Mouse (Mus musculus) heart, postnatal 0 days (tissue): ENCODE data around the gene Dhrs4. TPM values are rescaled to one million over a fixed set of nuclear protein-coding genes. Genes with fewer than 3 reads are reported as not detected.

Source experiments
- ATAC-seq: fragments of 200-750 bp; cut with Nextera tagmentation; 2 replicates; pipeline ENCODE4 v1.8.0; 2017; ENCODE audit warnings: low read depth, moderate number of reproducible peaks, moderate library complexity; ENCODE audit not compliant: insufficient read depth
- DNase-seq: peaks from one replicate; pipeline ENCODE4 v3.0.0-alpha.2; 2016; ENCODE audit warnings: low spot score
- H3K27ac ChIP-seq: fragments of 300-500 bp; sonication (generic); 2 replicates; pipeline ENCODE4 v1.5.1; 2014; ENCODE audit warnings: low read depth, mild to moderate bottlenecking
- H3K27me3 ChIP-seq: fragments of 300-500 bp; sonication (generic); 2 replicates; pipeline ENCODE4 v1.6.1; 2014; ENCODE audit warnings: low read length, mixed read lengths; ENCODE audit not compliant: control insufficient read depth, insufficient read depth
- H3K36me3 ChIP-seq: fragments of 300-500 bp; sonication (generic); replicated peaks from 2 replicates; pipeline ENCODE4 v1.6.1; 2014; ENCODE audit warnings: low read length, mixed read lengths; ENCODE audit not compliant: control insufficient read depth, insufficient read depth
- H3K4me1 ChIP-seq: fragments of 300-500 bp; sonication (generic); 2 replicates; pipeline ENCODE4 v1.6.1; 2014; ENCODE audit warnings: antibody characterized with exemption; ENCODE audit not compliant: control insufficient read depth, insufficient read depth
- H3K4me2 ChIP-seq: fragments of 300-500 bp; sonication (generic); 2 replicates; pipeline ENCODE4 v1.6.1; 2014; ENCODE audit warnings: low read depth, mild to moderate bottlenecking, low read length, moderate library complexity
- H3K4me3 ChIP-seq: fragments of 300-500 bp; sonication (generic); 2 replicates; pipeline ENCODE4 v1.5.1; 2014; ENCODE audit warnings: low read depth, low read length
- H3K9ac ChIP-seq: fragments of 300-500 bp; sonication (generic); replicated peaks from 2 replicates; pipeline ENCODE4 v1.6.1; 2014; ENCODE audit warnings: low read depth, low read length, mixed read lengths
- H3K9me3 ChIP-seq: fragments of 300-500 bp; sonication (generic); replicated peaks from 2 replicates; pipeline ENCODE4 v1.6.1; 2016; ENCODE audit warnings: low read length; ENCODE audit not compliant: control insufficient read depth
- CTCF ChIP-seq: IDR thresholded peaks from 2 replicates; pipeline ENCODE4 v1.5.1; 2016; ENCODE audit warnings: antibody characterized with exemption, control low read depth, low read depth
- EP300 ChIP-seq: IDR thresholded peaks from 2 replicates; pipeline ENCODE4 v1.6.1; 2016; ENCODE audit warnings: antibody characterized with exemption, low read depth
- WGBS: fragments of 180-500 bp; shearing (Covaris S2); extraction: QIAGEN DNeasy Blood & Tissue Kit; methylation state at CpG from one replicate; pipeline ENCODE4 v1.1.7; 2014; 5-methylcytosine and 5-hydroxymethylcytosine counted together
- polyA plus RNA-seq: library from polyadenylated mRNA; unstranded; fragments of >200 nt; fragmentation: Nextera tagmentation; extraction: Ambion mirVana; gene quantifications from 2 replicates; pipeline ENCODE4 v1.2.1, GENCODE M21; 2015
- total RNA-seq: library from RNA; depleted of rRNA; stranded (reverse); fragments of >200 nt; gene quantifications from 2 replicates; pipeline ENCODE4 v1.2.3, GENCODE M21; 2014; ENCODE audit warnings: low replicate concordance

The Dhrs4 gene
- total and polyA plus RNA-seq, 2 experiments from 2014 or later = 48.8 to 83.3 TPM

- no peaks in the 10 kb centered on the region for H3K27me3 ChIP-seq
- no peak for ATAC-seq
- H3K9me3 ChIP-seq = no peaks in the 10 kb centered on the region
- H3K36me3 ChIP-seq = no peaks in the 10 kb centered on the region
- TF ChIP-seq EP300 = no peak
- no peak for TF ChIP-seq CTCF
- no peaks in the 10 kb centered on the region for H3K4me1 ChIP-seq
- no peak overlapping the region for H3K4me2 ChIP-seq
- no peak for DNase-seq
- 33% methylated on average over 4 of the region's 4 CpGs for WGBS
- H3K4me3 ChIP-seq = no peak overlapping the region
- H3K27ac ChIP-seq = no peak overlapping the region
- H3K9ac ChIP-seq = no peak overlapping the region
Observed at GRCm38 (mm10) chr14:55461757-55462156, 16.8 kb upstream of the Dhrs4 start.

GRCm38 (mm10) chr14:55466481-55466880 is 12.1 kb upstream of the Dhrs4 start:
- H3K36me3 ChIP-seq = no peaks in the 10 kb centered on the region
- H3K27ac ChIP-seq = no peak overlapping the region
- H3K27me3 ChIP-seq = no peaks in the 10 kb centered on the region
- H3K4me2 ChIP-seq = no peak overlapping the region
- H3K4me3 ChIP-seq = no peak overlapping the region
- no peaks in the 10 kb centered on the region for H3K9me3 ChIP-seq
- H3K4me1 ChIP-seq = peaks cover 7% of the 10 kb centered on the region; the same call in 1 of the 2 replicates
- H3K9ac ChIP-seq = no peak overlapping the region
- WGBS = 64% methylated on average over 4 of the region's 4 CpGs
- ATAC-seq = no peak
- no peak for DNase-seq
- no peak for TF ChIP-seq CTCF
- TF ChIP-seq EP300 = no peak

- DNase-seq = no peak
- Histone ChIP-seq H3K4me2 (no peak overlapping the region), H3K27ac (no peak overlapping the region), H3K4me3 (no peak overlapping the region), H3K27me3 (no peaks in the 10 kb centered on the region), H3K9me3 (no peaks in the 10 kb centered on the region), H3K36me3 (no peaks in the 10 kb centered on the region), H3K4me1 (peaks cover 7% of the 10 kb centered on the region; the same call in 1 of the 2 replicates), H3K9ac (no peak overlapping the region)
- 48% methylated on average over 7 of the region's 7 CpGs for WGBS
- ATAC-seq = no peak
- no peak for TF ChIP-seq CTCF
- no peak for TF ChIP-seq EP300
Observed at GRCm38 (mm10) chr14:55467108-55467507, 11.4 kb upstream of the Dhrs4 start.

DNA sequence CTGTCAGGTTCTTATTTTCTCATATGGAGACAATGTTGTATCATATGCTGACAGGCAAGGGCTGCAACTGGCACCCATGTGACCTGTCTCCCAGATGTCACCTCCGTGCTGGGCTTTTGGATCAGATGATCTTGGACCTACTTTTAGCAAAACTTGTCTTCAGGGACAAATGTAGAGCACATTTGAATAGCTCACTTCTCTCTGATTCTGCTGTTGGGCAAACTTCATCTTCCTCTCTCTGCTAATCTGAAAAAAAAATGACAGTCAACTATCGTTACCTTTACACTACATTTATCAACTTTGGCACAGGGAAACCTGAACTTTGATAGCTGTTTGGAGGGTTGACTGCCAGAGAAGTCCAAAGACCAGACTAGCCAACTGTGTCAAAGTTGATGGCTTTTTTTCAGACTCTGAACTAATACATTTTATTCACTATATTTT is 10.2 kb upstream of the Dhrs4 start:
- WGBS = 36% methylated on average over 2 of the region's 2 CpGs
- Histone ChIP-seq H3K4me2 (no peak overlapping the region), H3K4me3 (no peak overlapping the region), H3K27ac (peak overlapping the region; percentile 45; the same call in 1 of the 2 replicates), H3K27me3 (no peaks in the 10 kb centered on the region), H3K36me3 (no peaks in the 10 kb centered on the region), H3K9me3 (no peaks in the 10 kb centered on the region), H3K9ac (no peak overlapping the region), H3K4me1 (peaks cover 7% of the 10 kb centered on the region; the same call in 1 of the 2 replicates)
- TF ChIP-seq EP300 (0 out of 2 replicates have a peak, but pooled peaks have one; percentile 47), CTCF (no peak)
- ATAC-seq = 0 out of 2 replicates have a peak, but pooled peaks have one; percentile 30
- DNase-seq = peak; percentile 20

DNA sequence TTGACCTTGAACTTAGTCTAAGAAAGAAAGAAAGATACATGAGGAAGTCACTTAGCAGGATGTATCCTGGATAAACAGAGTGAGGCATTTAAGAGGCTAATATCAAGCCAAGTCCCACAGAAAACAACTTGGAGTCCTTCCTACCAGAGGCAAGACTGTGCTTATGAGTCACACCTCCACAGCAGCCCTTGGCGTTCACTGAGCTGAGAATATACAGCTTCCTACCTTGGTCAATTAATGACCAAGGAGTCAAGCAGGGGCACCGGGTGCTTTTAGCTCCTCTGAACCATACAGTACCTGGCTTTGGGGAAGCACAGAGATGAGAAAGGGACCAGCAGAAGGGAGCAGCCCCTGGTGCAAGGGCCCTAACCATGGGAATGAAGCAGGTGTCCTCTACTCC is 9.5 kb upstream of the Dhrs4 start:
- H3K27me3 ChIP-seq = no peaks in the 10 kb centered on the region
- ATAC-seq (no peak), DNase-seq (no peak)
- no peak overlapping the region for H3K4me2 ChIP-seq
- H3K9me3 ChIP-seq = no peaks in the 10 kb centered on the region
- no peaks in the 10 kb centered on the region for H3K36me3 ChIP-seq
- TF ChIP-seq CTCF (no peak), EP300 (no peak)
- H3K9ac ChIP-seq = no peak overlapping the region
- peaks cover 7% of the 10 kb centered on the region; the same call in 1 of the 2 replicates for H3K4me1 ChIP-seq
- H3K27ac ChIP-seq = peak overlapping the region; percentile 45; the same call in 1 of the 2 replicates
- no peak overlapping the region for H3K4me3 ChIP-seq
- 75% methylated on average over 2 of the region's 2 CpGs for WGBS

DNA sequence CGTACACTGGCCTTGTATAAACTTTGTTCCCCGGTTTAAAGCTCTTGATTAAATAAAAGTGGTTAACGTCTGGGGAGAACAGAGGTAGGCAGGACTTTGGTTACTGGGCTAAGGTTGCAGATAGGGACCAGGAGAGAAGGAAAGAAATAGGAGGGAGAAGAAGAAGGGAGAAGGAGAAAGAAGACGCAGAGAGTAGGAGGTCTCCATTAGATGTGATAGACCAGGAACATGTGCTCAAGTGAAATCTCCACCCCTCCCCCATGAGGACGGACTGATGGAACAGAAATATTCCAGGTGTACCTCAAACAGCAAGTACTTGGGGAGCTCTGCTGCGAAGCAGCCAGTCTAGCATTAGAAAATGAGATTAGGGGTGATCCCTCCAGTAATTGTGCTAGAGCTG is 8.7 kb upstream of the Dhrs4 start:
- Histone ChIP-seq H3K27me3 (no peaks in the 10 kb centered on the region), H3K9me3 (no peaks in the 10 kb centered on the region), H3K27ac (no peak overlapping the region), H3K9ac (no peak overlapping the region), H3K4me1 (peaks cover 7% of the 10 kb centered on the region; the same call in 1 of the 2 replicates), H3K4me3 (no peak overlapping the region), H3K4me2 (no peak overlapping the region), H3K36me3 (no peaks in the 10 kb centered on the region)
- 87% methylated on average over 6 of the region's 6 CpGs for WGBS
- ATAC-seq (no peak), DNase-seq (no peak)
- TF ChIP-seq CTCF (no peak), EP300 (no peak)
